Mouse (Mus musculus) liver, embryonic 11.5 days (tissue): ENCODE measurements around the gene Gm49337. TPM values are rescaled to one million over a fixed set of nuclear protein-coding genes. Genes with fewer than 3 reads are reported as not detected.

Experiments
- ATAC-seq: fragments of 200-750 bp; cut with Nextera tagmentation; replicated peaks from 2 replicates; pipeline ENCODE4 v1.8.0; 2017; ENCODE audit warnings: moderate number of reproducible peaks, mild to moderate bottlenecking, moderate TSS enrichment, moderate library complexity; ENCODE audit not compliant: low FRiP score
- DNase-seq: peaks from one replicate; pipeline ENCODE4 v3.0.0-alpha.2; 2017; ENCODE audit warnings: low spot score
- H3K27ac ChIP-seq: fragments of 300-500 bp; sonication (generic); 2 replicates; pipeline ENCODE4 v1.5.1; 2014; ENCODE audit warnings: mild to moderate bottlenecking, low read depth, low read length, control low read depth
- H3K27me3 ChIP-seq: fragments of 300-500 bp; sonication (generic); replicated peaks from 2 replicates; pipeline ENCODE4 v1.6.1; 2014; ENCODE audit warnings: low read length, mixed read lengths; ENCODE audit not compliant: control insufficient read depth, insufficient read depth
- H3K36me3 ChIP-seq: fragments of 300-500 bp; sonication (generic); 2 replicates; pipeline ENCODE4 v1.6.1; 2014; ENCODE audit warnings: mild to moderate bottlenecking, low read length, moderate library complexity, mixed read lengths; ENCODE audit not compliant: control insufficient read depth, insufficient read depth
- H3K4me1 ChIP-seq: fragments of 300-500 bp; sonication (generic); replicated peaks from 2 replicates; pipeline ENCODE4 v1.6.1; 2014; ENCODE audit warnings: low read length, mixed read lengths; ENCODE audit not compliant: control insufficient read depth, insufficient read depth
- H3K4me2 ChIP-seq: fragments of 300-500 bp; sonication (generic); 2 replicates; pipeline ENCODE4 v1.6.1; 2014; ENCODE audit warnings: mild to moderate bottlenecking, control low read depth, moderate library complexity
- H3K4me3 ChIP-seq: fragments of 300-500 bp; sonication (generic); 2 replicates; pipeline ENCODE4 v1.5.1; 2014; ENCODE audit warnings: low read depth, low read length, control low read depth
- H3K9ac ChIP-seq: fragments of 300-500 bp; sonication (generic); 2 replicates; pipeline ENCODE4 v1.6.1; 2014; ENCODE audit warnings: low read depth, low read length, control low read depth
- H3K9me3 ChIP-seq: fragments of 300-500 bp; sonication (generic); 2 replicates; pipeline ENCODE4 v1.6.1; 2016; ENCODE audit warnings: low read length, inconsistent platforms, mixed read lengths; ENCODE audit not compliant: control insufficient read depth
- WGBS: fragments of 180-500 bp; shearing (Covaris S2); extraction: QIAGEN DNeasy Blood & Tissue Kit; methylation state at CpG from one replicate; pipeline ENCODE4 v1.1.7; 2014; 5-methylcytosine and 5-hydroxymethylcytosine counted together
- polyA plus RNA-seq: library from polyadenylated mRNA; unstranded; fragments of >200 nt; fragmentation: Nextera tagmentation; extraction: Ambion mirVana; gene quantifications from 2 replicates; pipeline ENCODE4 v1.2.1, GENCODE M21; 2014

Gm49337 gene
- polyA plus RNA-seq, result not detected in 2 replicates

DNA sequence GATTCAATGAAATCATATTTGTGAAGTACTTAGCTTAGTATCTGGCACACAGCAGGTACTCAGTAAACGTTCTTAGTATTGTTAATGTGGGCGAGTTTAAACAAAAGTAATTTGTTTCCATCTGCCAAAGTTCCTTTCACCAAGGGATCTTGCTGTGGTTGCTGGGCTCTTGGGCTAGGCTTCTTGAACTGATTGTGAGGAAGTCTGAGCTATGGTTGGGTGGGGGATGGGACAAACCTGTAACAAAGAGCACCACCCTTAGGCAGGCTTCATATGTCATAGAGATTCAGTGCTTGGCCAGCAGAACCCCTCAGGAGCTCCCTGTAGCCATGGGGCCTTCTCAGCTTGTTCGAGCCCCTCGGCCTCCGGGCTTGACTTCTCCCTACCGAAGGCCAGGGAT, at the start of gene Gm49337, which contains the start of gene 1700042G07Rik:
Gm49337 (plus strand) TSS at position 313 of the 400 bp plus-strand sequence.
1700042G07Rik (plus strand) TSS at position 301 of the 400 bp plus-strand sequence.
- DNase-seq (no peak), ATAC-seq (no peak)
- Histone ChIP-seq H3K27ac (no peak within 1 kb of the TSS), H3K27me3 (no peaks in the 10 kb centered on the region), H3K36me3 (no peaks in the 10 kb centered on the region), H3K4me2 (no peak within 1 kb of the TSS), H3K4me1 (peaks cover 27% of the 10 kb centered on the region), H3K4me3 (no peak within 1 kb of the TSS), H3K9me3 (no peaks in the 10 kb centered on the region), H3K9ac (no peak within 1 kb of the TSS)
- WGBS, result 83% methylated on average over 6 of the region's 6 CpGs

DNA sequence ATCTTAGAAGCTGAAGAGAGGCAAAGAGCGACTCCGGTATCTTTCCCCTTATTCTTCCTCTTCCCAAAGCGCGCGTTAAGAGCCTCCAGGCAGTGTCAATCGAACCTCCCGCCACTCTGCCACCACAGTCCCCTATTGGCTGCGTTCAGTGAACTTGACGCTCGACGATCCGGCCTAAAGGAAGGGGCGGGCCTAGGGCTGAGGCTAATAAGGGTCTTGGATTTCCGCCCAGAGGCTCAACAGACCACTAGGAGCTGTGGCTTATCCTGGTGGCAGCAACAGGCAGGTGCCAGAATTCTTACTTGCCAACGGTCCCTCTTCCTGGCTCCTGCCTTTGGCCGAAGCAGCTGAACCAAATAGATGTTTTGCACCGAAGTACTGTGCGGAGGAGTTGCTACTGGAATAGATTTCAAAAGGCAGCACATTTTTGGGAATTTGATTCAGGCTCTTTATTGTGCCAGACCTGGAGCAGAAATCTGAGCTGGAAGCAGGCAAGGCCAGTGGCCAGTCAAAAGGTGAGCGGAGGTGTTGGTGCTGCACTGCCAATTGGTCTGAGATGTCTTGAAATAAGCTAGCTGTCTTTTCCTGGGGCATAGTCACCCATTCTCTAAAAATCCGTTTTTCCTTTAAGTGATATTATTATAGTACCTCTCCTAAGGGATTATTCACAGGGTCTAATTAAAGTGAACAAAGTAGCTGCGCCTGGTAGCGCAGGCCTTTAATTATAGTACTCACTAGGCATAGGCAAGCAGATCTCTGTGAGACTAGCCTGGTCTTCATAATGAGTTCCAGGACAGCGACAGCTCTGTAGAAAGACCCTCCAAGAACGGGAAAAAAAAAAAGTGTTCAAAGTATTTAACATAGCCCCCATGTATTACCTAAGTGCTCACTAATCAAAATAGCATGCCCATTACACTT, 49.3 kb upstream of the Gm49337 start, which contains the start of the genes Rad54l and Pomgnt1:
Rad54l (minus strand) TSS at position 89 of the 918 bp plus-strand sequence.
Pomgnt1 (plus strand) TSS at position 239 of the 918 bp plus-strand sequence.
- H3K27ac ChIP-seq, result peak within 1 kb of the TSS; percentile 55
- H3K4me1 ChIP-seq, result peaks cover 18% of the 10 kb centered on the region
- DNase-seq (peak; percentile 88), ATAC-seq (peak; percentile 96)
- H3K27me3 ChIP-seq, result no peaks in the 10 kb centered on the region
- peak within 1 kb of the TSS; percentile 67 for H3K4me3 ChIP-seq
- peak within 1 kb of the TSS; percentile 83 for H3K4me2 ChIP-seq
- H3K9ac ChIP-seq, result peak within 1 kb of the TSS; percentile 89
- no peaks in the 10 kb centered on the region for H3K9me3 ChIP-seq
- 6% methylated on average over 24 of the region's 24 CpGs for WGBS
- no peaks in the 10 kb centered on the region; the same call in 1 of the 2 replicates for H3K36me3 ChIP-seq

DNA sequence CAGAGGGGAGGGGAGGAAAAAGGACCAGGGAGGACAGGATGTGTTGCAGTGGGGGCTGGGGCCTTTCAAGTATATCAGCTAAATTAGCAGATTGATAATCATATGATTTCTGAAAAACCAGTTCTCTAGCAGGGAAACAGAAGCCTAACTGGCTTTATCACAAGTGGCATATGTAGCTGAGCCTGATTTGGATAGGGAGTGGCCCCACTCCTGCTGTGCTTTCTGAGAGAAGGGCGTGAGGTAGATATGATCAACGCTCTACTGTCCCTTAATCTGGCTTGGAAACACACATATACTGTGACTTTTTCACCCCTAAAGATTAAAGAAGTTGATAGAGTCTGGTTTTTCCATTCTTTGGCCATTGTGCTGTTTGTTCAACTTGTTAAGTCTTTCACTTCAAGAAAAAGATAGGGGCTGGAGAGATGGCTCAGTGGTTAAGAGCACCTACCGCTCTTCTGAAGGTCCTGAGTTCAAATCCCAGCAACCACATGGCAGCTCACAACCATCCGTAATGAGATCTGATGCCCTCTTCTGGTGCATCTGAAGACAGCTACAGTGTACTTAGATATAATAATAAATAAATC, 47.3 kb upstream of the Gm49337 start:
- DNase-seq (no peak), ATAC-seq (peak; percentile 62)
- Histone ChIP-seq H3K4me2 (0 out of 2 replicates have a peak overlapping the region, but pooled peaks have one; percentile 5), H3K27me3 (no peaks in the 10 kb centered on the region), H3K9ac (no peak overlapping the region), H3K4me3 (no peak overlapping the region), H3K27ac (no peak overlapping the region), H3K4me1 (peaks cover 18% of the 10 kb centered on the region), H3K9me3 (no peaks in the 10 kb centered on the region), H3K36me3 (no peaks in the 10 kb centered on the region; the same call in 1 of the 2 replicates)
- WGBS, result 64% methylated on average over 4 of the region's 4 CpGs

DNA sequence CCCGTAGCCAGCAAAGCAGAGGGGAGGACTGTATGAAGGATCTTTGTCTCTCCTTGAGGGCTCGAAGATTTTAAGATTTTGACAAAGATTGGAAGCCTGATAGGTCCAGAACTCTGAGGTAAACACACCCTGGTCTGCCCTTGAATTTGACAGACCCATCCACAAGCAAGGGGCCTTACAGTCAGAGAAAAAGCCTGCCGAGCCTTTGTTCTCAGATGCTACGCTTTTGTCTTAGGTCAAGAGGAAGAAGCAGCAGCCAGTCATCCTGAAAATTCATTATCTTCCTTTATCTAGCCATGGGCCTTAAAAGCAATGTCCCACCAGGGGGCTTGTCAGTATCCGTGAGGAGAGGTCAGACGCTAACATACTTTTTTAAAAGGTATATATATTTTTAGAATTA, 45.2 kb upstream of the Gm49337 start:
- DNase-seq, result no peak
- 86% methylated on average over 6 of the region's 6 CpGs for WGBS
- no peaks in the 10 kb centered on the region for H3K9me3 ChIP-seq
- ATAC-seq, result no peak
- H3K36me3 ChIP-seq, result no peaks in the 10 kb centered on the region
- H3K4me1 ChIP-seq, result peaks cover 15% of the 10 kb centered on the region
- no peak overlapping the region for H3K9ac ChIP-seq
- no peak overlapping the region for H3K27ac ChIP-seq
- H3K4me3 ChIP-seq, result no peak overlapping the region
- no peak overlapping the region for H3K4me2 ChIP-seq
- no peaks in the 10 kb centered on the region for H3K27me3 ChIP-seq

DNA sequence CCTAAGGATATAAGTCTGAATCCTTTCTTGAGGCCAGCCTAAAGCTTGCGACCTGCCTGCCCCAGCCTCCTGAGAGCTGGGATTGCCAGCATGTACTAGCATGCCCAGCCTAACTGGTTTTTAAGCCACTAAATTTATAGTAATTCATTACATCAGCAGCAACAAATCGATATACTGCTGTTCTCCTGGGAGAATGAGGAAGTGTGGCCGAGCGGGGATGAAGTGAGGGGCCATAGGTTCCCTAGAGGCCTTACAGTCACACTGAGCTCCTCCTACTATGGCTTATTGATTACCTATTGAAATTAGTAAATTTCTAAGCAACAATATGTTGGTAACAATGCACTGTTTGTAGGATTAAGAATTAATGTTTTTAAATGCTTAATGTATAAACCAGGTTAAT, 40.1 kb upstream of the Gm49337 start:
- 66% methylated on average over 4 of the region's 4 CpGs for WGBS
- H3K9ac ChIP-seq, result no peak overlapping the region
- H3K9me3 ChIP-seq, result no peaks in the 10 kb centered on the region
- no peaks in the 10 kb centered on the region for H3K4me1 ChIP-seq
- no peaks in the 10 kb centered on the region for H3K27me3 ChIP-seq
- no peak overlapping the region for H3K4me2 ChIP-seq
- H3K4me3 ChIP-seq, result no peak overlapping the region
- no peak overlapping the region for H3K27ac ChIP-seq
- ATAC-seq, result no peak
- no peaks in the 10 kb centered on the region for H3K36me3 ChIP-seq
- no peak for DNase-seq

DNA sequence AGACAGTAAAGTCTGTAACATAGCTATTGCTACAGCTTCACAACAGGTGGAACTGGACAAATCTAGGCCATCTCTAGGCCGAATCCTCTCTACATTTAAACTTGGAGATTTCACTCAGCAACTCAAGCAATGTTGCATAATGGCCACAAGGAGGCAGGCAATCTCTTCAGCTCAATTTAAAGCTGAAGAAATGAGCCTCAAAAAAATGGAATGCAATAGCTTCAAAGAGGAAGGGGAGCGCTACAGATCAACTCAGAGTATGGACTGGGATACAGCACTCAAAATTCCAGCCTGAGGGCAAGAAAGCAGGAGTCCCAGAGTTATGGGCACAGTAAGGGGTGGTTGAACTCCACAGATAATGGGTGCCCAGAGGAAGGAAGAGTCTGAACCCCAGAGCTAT, 38.2 kb upstream of the Gm49337 start:
- WGBS, result 42% methylated on average over 2 of the region's 2 CpGs
- Histone ChIP-seq H3K9ac (no peak overlapping the region), H3K4me2 (no peak overlapping the region), H3K27ac (no peak overlapping the region), H3K36me3 (no peaks in the 10 kb centered on the region), H3K27me3 (no peaks in the 10 kb centered on the region), H3K4me1 (no peaks in the 10 kb centered on the region), H3K9me3 (no peaks in the 10 kb centered on the region), H3K4me3 (no peak overlapping the region)
- DNase-seq, result no peak
- no peak for ATAC-seq

DNA sequence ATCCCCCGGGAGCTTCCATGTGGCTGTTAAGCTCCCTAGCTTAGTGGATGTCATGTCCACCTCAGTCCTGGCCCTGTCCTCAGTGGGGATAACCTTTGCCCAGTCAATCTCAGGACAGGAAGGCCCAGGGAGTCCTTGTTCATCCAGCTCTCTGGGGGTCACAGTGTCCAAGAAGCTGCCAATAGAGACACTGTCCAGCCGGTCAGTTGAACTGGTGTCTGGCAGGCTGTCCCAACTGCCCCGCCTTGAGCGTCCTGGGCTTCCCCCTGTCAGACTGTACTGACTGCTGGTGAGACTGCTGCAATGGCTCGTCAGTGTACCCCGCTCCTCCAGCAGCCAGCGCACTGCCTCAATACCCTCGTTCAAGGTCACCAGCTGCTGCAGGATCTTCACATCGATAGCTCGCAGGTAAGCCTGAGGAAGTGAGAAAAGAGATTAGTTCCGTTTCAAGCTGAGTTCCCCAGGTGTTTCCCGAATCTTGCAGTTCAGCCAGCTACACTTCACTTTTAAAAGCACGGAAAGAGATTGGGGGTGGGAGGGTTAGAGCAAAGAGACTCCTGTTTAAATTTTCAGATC, 35.7 kb upstream of the Gm49337 start:
- 41% methylated on average over 13 of the region's 13 CpGs for WGBS

DNA sequence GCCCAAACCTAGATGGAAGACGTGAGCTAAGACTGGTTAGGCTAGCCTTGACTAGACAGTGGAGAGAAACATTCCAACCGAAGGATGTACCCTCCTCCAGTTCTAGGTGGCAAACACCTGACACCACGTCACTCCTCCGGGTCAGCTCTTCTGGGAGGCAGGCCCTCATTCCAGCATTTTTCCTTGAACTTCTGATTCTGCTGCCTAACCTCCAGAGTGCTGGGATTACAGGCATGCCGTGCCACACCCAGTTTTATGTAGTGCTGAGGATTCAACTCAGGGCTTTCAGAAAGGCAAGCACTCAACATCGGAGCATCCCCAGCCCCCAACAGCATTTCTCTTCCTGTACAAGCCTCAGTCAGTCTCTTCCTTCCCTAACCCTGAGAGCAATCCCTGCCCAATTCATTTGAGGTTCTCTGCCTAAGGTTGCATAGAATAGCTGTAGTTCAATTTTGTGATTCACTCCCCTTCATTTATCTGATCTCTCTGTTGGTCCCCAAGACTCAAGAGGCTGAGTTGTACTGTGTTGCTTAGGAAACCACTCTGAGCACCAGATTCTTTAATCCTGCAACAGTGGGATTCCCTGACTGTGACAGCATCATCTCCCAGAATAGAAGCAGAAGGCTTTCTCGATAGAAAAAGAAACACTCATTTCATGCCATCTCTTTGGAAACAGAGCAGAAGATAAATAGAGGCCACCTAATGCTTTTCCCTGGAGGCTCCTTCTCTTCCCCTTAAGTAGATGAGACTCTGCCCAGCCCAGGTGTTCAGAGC, 32.2 kb upstream of the Gm49337 start:
- H3K9ac ChIP-seq, result no peak overlapping the region
- H3K4me1 ChIP-seq, result peaks cover 3% of the 10 kb centered on the region; the same call in 1 of the 2 replicates
- 76% methylated on average over 7 of the region's 7 CpGs for WGBS
- H3K4me2 ChIP-seq, result no peak overlapping the region
- H3K27ac ChIP-seq, result no peak overlapping the region
- no peaks in the 10 kb centered on the region for H3K9me3 ChIP-seq
- peaks cover 22% of the 10 kb centered on the region; the same call in 1 of the 2 replicates for H3K27me3 ChIP-seq
- no peak overlapping the region for H3K4me3 ChIP-seq
- ATAC-seq, result no peak
- DNase-seq, result no peak
- no peaks in the 10 kb centered on the region for H3K36me3 ChIP-seq

More for the DNA sequence above, 35.7 kb upstream of the Gm49337 start:
- no peak overlapping the region for H3K9ac ChIP-seq
- no peaks in the 10 kb centered on the region for H3K9me3 ChIP-seq
- no peak overlapping the region for H3K4me2 ChIP-seq
- no peaks in the 10 kb centered on the region for H3K4me1 ChIP-seq
- ATAC-seq (no peak), DNase-seq (no peak)
- H3K27ac ChIP-seq, result no peak overlapping the region
- peaks cover 7% of the 10 kb centered on the region; the same call in 1 of the 2 replicates for H3K27me3 ChIP-seq
- no peaks in the 10 kb centered on the region for H3K36me3 ChIP-seq
- no peak overlapping the region for H3K4me3 ChIP-seq
